Mouse (Mus musculus) cerebellum, adult 9-10 months (tissue): ENCODE data around the gene Ddx1.
"Not testable (repeated sequence)": the region's sequence is repeated elsewhere in the genome, so short reads cannot be mapped to it uniquely, and the experiment has no call there.

Source experiments
- DNase-seq: peaks from one replicate; pipeline ENCODE4 v3.0.0; 2022

The Ddx1 gene

GRCm38 (mm10) chr12:13200576-13200975, 48.4 kb downstream of the Ddx1 start:
- no peak for DNase-seq

DNA sequence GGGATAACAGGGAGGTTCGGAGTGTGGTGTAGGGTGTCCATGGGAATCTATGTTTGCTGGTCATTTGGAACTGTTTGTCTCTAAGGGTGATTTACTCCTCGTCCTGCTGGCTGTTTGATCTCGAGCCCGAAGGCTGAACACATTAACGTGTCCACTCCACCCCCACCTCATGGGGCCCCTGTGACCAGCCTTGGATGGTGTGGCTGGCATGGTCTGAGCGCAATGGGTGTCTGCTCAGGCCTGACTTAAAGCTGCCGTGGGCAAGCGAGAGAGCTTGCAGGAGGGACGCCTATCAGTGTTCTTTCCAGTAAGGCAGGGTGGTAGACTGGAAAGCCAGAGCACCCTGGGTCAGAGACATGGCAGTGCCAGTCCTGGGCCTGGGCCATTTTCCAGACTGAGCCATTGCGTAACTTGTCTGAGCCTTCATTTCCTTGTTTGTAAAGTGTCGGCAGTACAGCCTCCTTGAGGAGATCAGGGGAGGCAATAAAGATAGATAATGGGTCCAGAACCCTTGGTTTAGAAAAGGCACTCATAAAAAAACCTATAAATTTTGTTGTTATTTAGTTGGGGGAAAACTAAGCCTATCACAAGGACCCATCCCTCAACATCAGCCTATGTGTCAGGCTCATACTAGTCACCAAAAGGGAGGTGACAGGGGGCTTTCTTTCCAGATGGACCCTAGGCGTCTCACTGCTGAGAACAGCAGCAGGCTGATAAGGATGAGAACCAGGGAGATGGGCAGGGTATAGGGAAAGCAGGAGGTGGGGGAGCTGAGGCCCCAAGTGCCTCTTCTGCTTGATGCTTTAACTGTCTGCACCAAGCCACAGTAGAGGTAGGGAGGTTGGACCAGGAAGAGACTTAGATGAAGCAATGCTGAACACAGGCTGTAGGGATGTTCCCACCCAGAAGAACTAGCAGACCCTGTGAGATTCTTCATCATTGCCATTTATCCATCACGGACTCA, 49.4 kb downstream of the Ddx1 start:
- DNase-seq: no peak

DNA sequence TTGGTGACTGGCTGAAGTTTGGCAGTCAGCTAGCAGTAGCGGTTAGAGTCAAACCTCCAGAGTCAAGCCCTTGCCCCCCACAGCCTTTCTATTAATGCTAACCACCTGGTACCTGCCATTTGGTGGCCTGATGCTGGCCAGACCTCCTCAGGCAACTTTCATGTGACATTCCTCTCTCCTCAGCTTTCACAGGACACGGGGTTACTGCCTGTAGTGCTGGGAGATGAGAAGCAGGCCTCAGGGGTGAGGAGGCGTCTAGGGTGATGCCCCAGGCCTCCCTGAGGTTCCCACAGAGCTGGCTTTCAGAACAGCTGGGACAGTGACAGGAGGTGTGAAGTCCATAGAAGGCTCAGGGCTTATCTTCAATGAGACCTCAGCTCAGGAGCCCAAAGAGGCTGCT, 50.9 kb downstream of the Ddx1 start:
- no peak for DNase-seq

DNA sequence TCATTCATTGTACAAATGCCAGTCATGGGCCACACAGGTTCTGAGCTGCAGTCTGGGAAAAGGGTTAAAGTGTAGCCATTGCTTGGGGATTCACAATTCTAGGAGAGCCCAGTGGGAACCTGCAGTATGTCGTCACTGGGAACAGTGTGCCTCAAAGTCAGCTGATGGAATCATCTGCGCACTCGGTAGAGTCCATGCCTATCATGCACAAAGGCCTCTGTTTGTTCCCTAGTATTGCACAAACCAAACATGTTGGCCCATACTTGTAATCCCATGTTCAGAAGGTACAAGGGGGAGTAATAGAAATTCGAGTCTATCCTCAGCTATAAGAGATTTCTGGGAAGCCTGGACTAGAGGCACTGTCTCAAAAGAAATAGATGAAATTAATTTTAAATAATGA, 52.9 kb downstream of the Ddx1 start:
- DNase-seq: no peak

GRCm38 (mm10) chr12:13195506-13195905, 53.5 kb downstream of the Ddx1 start:
- no peak for DNase-seq

DNA sequence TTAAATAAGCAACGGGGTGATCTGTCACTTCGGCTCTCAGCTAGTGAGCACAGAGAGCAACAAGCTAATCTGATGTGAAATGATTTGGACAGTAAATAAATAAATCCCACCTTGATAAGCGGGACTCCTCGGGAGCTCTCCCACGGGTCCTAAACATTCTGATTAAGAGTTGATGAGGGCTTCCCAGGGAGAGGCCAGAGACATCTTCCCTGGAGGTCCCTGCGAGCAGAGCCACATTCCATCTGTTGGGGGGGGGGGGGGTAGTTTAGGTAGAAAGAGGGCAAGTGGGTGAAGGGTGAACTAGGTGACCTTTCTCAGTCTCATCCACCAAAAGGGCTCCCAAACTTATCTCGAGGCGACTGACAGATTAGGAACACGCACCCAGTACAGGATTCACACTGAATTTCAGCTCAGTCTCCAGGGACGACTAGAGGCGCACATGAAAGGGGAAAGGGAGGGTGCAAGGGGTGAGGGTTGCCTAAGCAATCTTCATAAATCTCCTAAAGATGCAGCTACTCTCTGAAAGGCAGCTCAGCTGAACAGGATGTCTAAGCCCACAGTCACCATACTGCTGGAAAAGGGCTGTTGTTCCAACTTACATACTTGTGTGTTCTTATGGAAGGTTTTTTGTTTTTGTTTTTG, 60.8 kb downstream of the Ddx1 start:
- DNase-seq: no peak

GRCm38 (mm10) chr12:13186209-13186608, 62.8 kb downstream of the Ddx1 start:
- no peak for DNase-seq

DNA sequence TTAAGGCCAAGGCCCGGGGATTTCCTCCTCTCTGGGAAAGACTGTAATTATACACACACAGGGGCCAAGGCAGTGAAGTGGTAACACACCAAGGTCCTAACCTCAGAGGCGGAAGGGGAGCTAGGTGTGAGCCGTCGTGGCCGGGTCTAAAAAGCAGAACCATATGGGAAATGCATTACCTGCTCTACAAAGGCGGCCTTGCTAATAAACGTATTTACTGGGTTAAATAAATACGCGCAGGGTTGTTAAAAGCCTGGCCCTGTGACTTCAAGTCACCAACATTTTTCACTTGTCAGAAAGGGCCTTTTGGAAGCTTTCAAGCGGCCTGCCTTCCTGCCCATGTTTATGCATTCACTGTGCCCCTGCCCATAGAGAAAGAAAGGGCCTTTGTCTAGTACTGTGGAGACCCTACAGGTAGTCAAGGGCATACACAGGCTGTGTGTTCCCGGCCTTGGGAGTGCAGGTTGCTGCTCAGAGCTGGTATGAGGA, 64.1 kb downstream of the Ddx1 start:
- DNase-seq: no peak

GRCm38 (mm10) chr12:13184136-13184535, 64.9 kb downstream of the Ddx1 start:
- DNase-seq: not testable (repeated sequence)

GRCm38 (mm10) chr12:13182220-13182619, 66.8 kb downstream of the Ddx1 start:
- no peak for DNase-seq

GRCm38 (mm10) chr12:13181721-13182120, 67.3 kb downstream of the Ddx1 start:
- no peak for DNase-seq

- no peak for DNase-seq
Measured at GRCm38 (mm10) chr12:13180715-13181335, 68.2 kb downstream of the Ddx1 start.

- DNase-seq: no peak
Measured at GRCm38 (mm10) chr12:13180332-13180714, 68.7 kb downstream of the Ddx1 start.

DNA sequence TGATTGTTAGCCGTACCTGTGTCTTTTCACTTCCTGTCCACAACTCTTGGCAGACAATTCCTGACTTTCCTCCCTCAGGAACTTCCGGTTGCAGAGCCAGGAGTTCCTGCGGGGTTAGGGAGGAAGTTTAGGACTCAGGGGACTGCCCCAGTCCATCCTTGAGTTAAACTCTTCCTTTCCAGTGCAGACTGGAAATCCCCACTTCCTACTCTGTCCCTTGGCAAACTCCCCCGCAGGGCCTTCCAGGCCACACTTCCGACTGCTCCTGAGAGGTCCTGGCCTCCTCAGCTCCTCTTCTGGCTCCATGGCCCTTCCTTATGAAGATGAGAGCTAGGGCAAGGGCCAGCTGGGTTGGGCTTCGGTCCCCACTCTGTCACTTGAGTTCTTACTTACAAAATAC, 71.4 kb downstream of the Ddx1 start:
- DNase-seq: no peak

GRCm38 (mm10) chr12:13176927-13177326, 72.1 kb downstream of the Ddx1 start:
- DNase-seq: no peak

DNA sequence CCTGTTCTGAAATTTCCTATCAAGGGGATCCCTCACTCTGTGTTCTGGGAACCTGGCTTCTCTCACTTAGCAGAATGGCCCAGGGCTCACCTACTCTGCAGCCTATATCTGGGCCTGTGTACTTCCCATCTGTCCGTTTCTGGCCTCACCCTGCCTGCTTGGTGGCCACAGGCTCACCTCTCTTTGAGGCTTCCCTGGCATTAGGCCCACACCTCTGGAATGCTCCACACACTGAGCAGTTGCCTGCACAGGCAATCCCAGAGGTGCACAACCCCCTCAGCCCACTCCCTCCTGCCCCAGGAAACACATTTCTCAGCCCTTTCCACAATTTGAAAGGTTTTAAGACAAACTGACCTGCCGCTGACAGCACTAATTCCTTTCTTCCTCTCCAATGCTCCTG, 72.9 kb downstream of the Ddx1 start:
- DNase-seq: no peak

DNA sequence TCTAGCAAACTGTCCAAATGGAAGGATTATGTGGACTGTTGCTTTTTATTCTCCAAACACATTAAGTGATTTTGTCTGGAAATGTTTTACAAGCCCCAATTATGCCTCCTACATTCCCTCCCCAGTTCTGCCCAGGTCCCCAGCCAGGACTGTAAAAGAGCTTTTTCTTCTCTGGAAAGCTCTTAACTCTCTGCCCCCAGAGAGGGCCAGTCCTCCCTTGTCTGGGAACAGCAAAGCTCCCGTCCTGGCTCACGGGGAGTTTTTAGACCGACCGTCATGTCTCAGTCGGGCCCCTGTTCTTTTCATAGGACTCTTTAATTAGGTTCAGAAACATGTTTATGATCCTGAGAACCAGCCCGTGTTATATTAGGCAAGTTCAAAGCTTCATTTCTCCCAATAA, 75.0 kb downstream of the Ddx1 start:
- DNase-seq: no peak

DNA sequence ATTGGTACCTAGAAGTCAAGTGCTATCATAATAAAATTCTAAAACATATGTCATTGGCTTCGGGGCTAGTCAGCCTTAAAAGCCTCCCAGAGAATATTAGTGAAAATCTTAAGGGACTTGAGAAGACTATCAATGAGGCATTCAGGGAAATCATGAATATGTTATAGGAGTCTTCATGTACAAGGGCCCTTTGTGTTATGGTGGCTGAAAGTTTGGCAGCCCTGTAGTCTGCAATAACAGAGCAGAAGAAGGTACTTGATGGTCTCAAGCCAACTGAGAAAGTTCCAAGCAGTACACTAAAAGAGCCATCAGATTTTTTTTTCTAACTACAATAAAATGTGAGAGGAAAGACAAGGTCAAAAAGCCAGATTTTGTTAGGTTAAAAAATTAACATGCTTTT, 80.9 kb downstream of the Ddx1 start:
- DNase-seq: no peak

DNA sequence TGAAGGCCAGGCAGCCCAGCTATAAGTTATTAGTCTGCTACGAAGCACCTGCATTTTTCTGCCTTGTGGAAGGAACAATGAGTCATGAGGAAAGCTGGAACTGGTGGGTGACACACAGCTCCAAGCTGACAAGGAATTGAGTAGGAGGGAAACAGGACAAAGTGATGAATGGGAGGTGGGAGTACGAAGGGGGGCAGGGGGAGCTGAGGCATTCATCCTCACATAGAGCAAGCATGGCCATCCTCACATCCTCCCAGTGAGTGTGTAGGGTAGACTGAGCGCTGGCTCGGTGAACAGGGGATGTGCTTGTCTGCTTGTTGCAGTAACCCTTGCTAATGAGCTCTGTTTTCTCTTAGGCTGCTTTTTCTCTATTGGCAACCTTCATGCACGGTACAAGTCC, 81.9 kb downstream of the Ddx1 start:
- no peak for DNase-seq
